Mouse (Mus musculus): ENCODE results near the gene Gm26657.

DNA sequence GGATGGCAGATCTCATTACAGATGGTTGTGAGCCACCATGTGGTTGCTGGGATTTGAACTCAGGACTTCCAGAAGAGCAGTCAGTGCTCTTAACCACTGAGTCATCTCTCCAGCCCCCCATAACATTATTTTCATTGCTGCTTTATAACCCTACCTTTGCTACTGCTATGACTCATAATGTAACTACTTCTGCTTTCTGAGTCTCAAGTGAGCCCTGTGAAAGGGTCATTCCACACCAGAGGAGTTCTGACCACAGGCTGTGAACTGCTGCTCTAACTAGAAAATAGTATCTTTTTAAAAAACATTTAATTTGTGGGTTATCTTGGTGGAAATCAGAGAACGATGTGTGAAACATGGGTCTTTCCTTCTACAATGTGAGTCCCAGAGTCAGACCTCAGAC lies 17.8 kb downstream of the Gm26657 start:
- TF ChIP-seq CTCF (IDR thresholded peaks at IDR 0.05): no peak
- TF ChIP-seq POLR2A (IDR thresholded peaks at IDR 0.05; ENCODE audit: insufficient read depth, low read depth, low read length): no peak

All from heart, adult 2 months (tissue).